Mouse (Mus musculus): ENCODE data around the gene Abca9.

GRCm38 (mm10) chr11:110196561-110197306 is 28.7 kb upstream of the Abca9 start:
- TF ChIP-seq CTCF (IDR thresholded peaks at IDR 0.05; ENCODE audit: low read depth) (no peak), EP300 (IDR thresholded peaks at IDR 0.05; ENCODE audit: low read depth) (no peak)
